Mouse (Mus musculus) heart, postnatal 10 days (tissue): Measurements from ENCODE around the gene Klhdc2. TPM values are rescaled to one million over a fixed set of nuclear protein-coding genes. Genes with fewer than 3 reads are reported as not detected.
A peak's percentile ranks its signal among the peaks of the same experiment; 100 is the strongest.

Experiments
- DNase-seq, 2 experiments: peaks; one replicate each; pipeline ENCODE4 v3.0.0; 2021
- intact Hi-C: fragments of 180-260 bp; cut with DNase I; formaldehyde crosslinking; loops from one replicate; pipeline ENCODE4 v1.15.1; 2025
- total RNA-seq, 2 experiments: library from RNA; stranded (reverse); gene quantifications; 2 replicates each; pipeline ENCODE4 v1.2.3; 2021

The Klhdc2 gene
- 100 to 1,000 TPM in 1 of 2 experiments, 10 to 100 TPM in 1; 98.4 to 101 TPM for total RNA-seq

GRCm38 (mm10) chr12:69296511-69297410 is at the start of gene Klhdc2:
Klhdc2 (plus strand) TSS chr12:69296681.
- intact Hi-C loops, result loop anchor here (2.0 to 5.0 kb wide), 3 partner anchors 68 to 99 kb away; partner anchors contain the start of genes Dnaaf2, Gm49383 and Pole2
- DNase-seq, result peak; percentile 91 to 92

GRCm38 (mm10) chr12:69249766-69250165 is 46.7 kb upstream of the Klhdc2 start:
- no peak for DNase-seq
- intact Hi-C loops, result no loop called here

- intact Hi-C loops, result no loop called here
Measured at GRCm38 (mm10) chr12:69250756-69251155, 45.7 kb upstream of the Klhdc2 start.

DNA sequence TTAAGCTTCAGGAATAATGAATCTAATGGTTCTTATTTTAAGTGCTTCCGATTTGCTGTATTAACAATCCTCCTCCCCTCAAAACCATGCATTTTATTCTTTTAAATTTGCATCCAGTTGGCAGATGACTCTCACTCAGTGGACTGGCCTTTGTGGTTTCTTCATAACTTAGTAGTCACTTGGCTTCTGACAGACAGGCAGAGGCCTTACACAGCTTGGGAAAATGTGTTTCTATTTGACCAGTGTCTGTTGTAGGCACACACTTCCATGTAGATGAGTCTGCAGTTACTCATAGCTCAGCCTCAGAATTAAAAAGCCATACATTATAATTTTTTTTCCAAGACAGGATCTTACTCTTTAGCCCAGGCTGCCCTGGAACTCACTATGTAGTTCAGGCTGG is 42.7 kb upstream of the Klhdc2 start:
- intact Hi-C loops, result no loop called here
- no peak for DNase-seq

More at GRCm38 (mm10) chr12:69250756-69251155, 45.7 kb upstream of the Klhdc2 start:
- DNase-seq, result no peak

DNA sequence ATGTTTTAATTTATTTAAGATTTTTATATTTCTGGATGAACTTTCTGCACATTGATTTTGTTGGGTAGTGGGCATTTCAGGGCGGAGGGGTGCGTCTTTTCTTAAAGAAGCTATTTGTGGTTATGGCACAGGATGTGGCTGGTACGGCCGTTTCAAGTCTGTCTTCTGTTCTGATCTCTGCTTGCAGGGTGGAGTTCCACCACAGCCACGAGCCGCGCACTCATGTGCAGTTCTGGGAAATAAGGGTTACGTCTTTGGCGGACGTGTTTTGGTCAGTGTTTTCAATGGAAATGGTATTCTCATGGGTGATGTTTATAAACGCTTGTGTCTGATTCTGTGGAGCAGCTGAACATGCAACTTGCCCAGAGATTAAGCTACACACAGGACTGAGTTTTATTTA is 38.6 kb upstream of the Klhdc2 start:
- no peak for DNase-seq
- intact Hi-C loops, result no loop called here

DNA sequence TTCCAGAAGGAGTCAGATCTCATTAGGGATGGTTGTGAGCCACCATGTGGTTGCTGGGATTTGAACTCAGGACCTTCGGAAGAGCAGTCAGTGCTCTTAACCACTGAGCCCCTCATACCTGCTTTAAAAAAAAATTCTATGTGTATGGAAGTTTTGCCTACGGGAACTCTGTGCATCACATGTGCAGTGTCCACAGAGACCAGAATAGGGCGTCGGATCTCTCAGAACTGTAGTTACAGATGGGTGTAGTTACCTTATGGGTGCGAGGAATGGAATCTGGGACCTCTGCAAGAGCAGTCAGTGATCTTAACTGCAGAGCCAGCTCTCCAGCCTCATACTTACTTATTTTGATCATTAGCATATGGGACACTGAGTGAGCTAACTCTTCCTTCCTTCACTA is 34.2 kb upstream of the Klhdc2 start:
- intact Hi-C loops, result no loop called here
- DNase-seq, result no peak

- DNase-seq, result no peak
- intact Hi-C loops, result no loop called here
Measured at GRCm38 (mm10) chr12:69265031-69265430, 31.4 kb upstream of the Klhdc2 start.

- intact Hi-C loops, result no loop called here
- DNase-seq, result no peak
Measured at GRCm38 (mm10) chr12:69267956-69268632, 28.4 kb upstream of the Klhdc2 start.

DNA sequence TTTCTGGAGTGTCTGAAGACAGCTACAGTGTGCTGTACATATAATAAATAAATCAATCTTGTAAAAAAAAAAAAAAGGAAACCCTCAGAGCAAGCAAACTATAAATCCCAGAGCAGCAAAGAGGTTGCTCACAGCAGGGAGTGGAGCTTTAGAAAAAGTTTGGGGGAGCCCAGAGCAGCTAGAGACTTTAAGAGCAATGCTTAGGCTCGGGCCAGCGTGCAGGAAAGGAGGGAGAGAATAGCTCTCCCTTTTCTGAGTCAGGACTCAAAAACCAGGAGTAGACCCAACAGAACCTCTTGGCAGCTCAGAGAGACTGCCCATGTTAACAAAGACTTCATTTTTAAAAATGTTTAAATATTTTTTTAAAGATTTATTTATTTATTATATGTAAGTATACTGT is 27.5 kb upstream of the Klhdc2 start:
- no peak for DNase-seq
- intact Hi-C loops, result no loop called here

GRCm38 (mm10) chr12:69279931-69280469 is 16.5 kb upstream of the Klhdc2 start:
- DNase-seq, result no peak
- intact Hi-C loops, result no loop called here

DNA sequence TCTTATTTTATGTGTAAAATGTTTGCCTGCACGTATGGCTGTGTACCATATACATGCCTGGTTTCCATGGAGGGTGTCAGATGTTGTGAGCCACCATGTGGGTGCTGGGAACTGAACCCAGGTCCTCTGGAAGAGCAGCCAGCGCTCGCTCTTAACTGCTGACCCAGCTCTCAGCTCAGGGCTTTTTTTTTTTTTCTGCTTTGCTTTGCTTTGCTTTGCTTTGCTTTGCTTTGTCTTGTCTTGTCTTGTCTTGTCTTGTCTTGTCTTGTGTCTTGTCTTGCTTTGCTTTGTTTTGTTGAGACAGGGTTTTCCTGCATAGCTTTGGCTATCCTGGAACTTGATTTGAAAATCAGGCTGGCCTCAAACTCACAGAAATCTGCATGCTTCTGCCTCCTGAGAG is 15.6 kb upstream of the Klhdc2 start:
- intact Hi-C loops, result no loop called here
- DNase-seq, result no peak

DNA sequence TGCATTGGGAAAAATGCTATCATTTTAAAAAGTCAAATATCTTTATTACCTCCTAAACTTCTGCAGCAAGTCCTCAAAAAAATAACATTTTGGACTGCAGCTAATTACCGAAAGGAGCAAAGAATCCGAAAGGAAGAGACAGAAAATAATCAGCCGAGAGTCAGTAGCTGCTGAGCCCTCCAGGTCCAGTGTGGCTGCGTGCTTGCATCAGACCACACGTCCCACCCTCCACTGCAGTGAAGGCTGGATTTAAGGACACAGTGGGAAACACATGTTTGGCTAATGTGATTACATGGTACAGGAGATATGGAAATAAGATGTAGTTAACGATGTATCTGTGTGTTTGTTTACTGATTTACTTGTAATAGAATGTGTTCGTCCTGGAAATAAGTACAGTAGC is 13.3 kb upstream of the Klhdc2 start:
- DNase-seq, result no peak
- intact Hi-C loops, result no loop called here

- no peak for DNase-seq
- intact Hi-C loops, result no loop called here
Measured at GRCm38 (mm10) chr12:69287535-69287934, 8.9 kb upstream of the Klhdc2 start.

DNA sequence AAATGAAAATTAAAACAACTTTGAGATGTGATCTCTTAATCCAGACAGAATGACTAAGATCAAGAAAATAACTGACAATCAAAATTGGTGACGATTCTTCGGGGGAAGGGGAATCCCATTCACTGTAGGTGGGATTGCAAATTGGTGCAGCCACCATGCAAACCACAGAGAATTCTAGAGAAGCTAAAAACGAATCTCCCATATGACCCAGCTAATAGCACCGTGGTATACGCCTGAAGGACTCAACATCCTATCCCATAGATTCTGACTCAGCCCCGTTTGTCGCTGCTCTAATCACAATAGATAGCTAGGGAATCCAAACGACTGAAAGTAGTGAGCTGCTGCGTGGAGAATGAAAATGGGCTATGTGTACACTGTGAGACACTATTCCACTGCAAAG is 7.8 kb upstream of the Klhdc2 start:
- DNase-seq, result no peak
- intact Hi-C loops, result no loop called here

- intact Hi-C loops, result no loop called here
- no peak for DNase-seq
Measured at GRCm38 (mm10) chr12:69292401-69292800, 4.1 kb upstream of the Klhdc2 start.

DNA sequence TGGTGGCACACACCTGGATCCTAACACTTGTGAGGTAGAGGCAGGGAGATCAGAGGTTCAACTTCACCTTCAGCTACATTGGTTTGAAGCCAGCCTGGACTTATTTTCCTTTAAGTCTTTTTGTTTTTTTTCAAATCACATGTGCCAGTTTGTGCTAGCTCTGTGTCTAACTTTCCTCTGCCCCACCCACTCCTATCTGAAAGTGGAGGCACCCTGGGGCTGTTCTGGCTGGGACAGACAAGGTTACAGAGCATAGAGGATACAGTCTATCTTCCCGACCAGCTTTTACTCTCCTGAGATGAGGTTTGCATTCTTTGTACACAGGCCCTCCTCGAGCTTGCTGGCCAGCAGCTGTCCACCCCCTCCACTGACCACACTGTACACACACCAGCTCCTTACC is 2.7 kb upstream of the Klhdc2 start:
- DNase-seq, result no peak
- intact Hi-C loops, result no loop called here

DNA sequence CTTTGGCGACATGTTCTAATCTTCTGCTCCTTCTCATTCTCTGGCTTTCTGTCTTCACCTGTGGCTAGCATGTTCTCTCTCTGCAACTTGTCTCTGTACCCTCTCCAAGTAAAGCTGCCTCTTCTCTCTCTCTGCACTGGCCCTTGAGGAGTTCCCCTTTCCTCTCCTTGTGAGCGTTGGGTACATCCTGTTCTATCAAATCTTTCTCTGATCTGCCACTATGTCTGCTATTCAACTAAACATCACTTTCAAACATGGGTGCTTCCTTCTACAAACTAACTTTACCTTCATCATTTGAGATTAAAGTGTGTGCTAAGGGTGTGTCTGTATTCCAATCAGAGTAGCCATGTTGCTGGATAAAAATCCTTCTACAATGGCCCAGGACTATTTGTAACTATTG is 1.5 kb upstream of the Klhdc2 start:
- intact Hi-C loops, result loop anchor here (5.0 kb wide), 1 partner anchor 98 kb away; the partner anchor contains the start of genes Dnaaf2 and Gm49383
- no peak for DNase-seq

DNA sequence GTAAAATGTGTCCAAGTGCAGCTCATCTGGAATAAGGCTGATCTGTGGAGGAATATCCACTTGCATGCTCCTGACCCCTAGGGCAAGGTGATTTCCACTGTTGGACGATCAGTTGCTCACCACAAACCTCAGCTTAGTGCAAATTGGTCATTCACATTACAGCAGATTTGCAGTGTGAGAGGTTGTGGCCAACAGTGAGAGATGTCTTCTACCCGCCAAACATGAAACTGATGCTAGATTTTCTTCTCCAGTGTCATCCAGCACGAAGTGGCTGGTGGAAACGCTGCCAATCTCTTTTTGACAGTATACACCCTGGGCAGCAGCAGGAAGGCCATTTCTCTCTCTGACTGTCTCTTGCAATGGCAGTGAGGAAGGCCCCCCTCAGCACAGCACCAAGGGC is 830 bp upstream of the Klhdc2 start:
- intact Hi-C loops, result loop anchor here (2.0 to 5.0 kb wide), 3 partner anchors 67 to 98 kb away; partner anchors contain the start of genes Dnaaf2, Gm49383 and Pole2
- peak; percentile 13 to 15 for DNase-seq

DNA sequence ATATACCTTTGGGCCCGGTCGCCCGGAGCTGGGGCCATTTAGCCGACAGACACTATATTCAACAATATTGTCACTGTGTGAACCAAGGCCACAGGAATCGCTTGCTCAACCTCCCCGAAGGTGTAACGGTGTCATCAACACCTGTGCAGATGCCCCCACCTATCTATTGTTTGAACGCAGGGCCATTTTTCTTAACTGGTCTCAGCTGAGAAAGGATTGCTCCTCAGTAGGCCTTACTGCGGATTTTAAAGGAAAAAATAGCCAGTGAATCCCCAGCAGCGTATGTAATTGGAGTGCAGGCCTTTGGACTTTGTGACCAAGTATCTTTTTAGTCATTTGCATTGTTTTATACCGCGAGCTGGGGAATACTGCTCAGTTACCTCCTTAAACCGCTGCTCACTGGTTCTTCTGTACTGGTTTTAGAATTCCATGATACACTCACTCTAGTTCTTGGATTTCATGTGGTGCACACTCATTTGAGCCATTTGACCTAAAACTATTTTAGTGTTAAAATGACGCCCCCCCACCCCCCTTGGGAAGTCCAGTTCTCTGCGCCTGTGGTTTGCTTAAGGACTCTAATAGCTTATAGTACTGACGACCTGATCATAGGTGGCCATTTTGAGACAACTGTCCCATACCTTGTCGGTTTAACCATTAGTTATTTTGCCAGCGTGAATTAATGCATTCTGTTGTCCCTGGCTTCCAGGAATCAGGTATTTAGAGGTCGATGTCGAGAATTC is 1.1 kb downstream of the Klhdc2 start:
- no peak for DNase-seq
- intact Hi-C loops, result loop anchor here (2.0 to 5.0 kb wide), 3 partner anchors 69 to 100 kb away; partner anchors contain the start of genes Dnaaf2, Gm49383 and Pole2

GRCm38 (mm10) chr12:69298281-69298680 is 1.8 kb downstream of the Klhdc2 start:
- no peak for DNase-seq
- intact Hi-C loops, result loop anchor here (5.0 kb wide), 1 partner anchor 101 kb away; the partner anchor contains the start of genes Dnaaf2 and Gm49383
